Mouse (Mus musculus) G1E (cell line): ENCODE measurements around the gene Cask. TPM values are rescaled to one million over a fixed set of nuclear protein-coding genes. Genes with fewer than 3 reads are reported as not detected.

Experiments used
- ATAC-seq: 2 replicates; pipeline ENCODE4 v1.8.0; 2016; ENCODE audit warnings: mild to moderate bottlenecking; ENCODE audit not compliant: insufficient number of reproducible peaks, poor library complexity, low FRiP score, severe bottlenecking; ENCODE audit errors: extremely low read depth
- DNase-seq: peaks from one replicate; pipeline ENCODE4 v3.0.0; 2012; ENCODE audit warnings: low spot score
- H3K27me3 ChIP-seq: 2 replicates; pipeline ENCODE4 v1.6.1; 2012; ENCODE audit warnings: mild to moderate bottlenecking, low read length, inconsistent platforms; ENCODE audit not compliant: insufficient read depth
- H3K36me3 ChIP-seq: replicated peaks from 2 replicates; pipeline ENCODE3; 2012; ENCODE audit warnings: mild to moderate bottlenecking, inconsistent platforms
- H3K4me1 ChIP-seq: 2 replicates; pipeline ENCODE4 v1.6.1; 2012; ENCODE audit warnings: low read depth, low read length, inconsistent platforms, mixed read lengths; ENCODE audit not compliant: insufficient read depth
- H3K4me3 ChIP-seq: 2 replicates; pipeline ENCODE4 v1.5.1; 2012; ENCODE audit warnings: low read depth, mild to moderate bottlenecking, inconsistent platforms, low read length, moderate library complexity, mixed read lengths
- H3K9me3 ChIP-seq: replicated peaks from 2 replicates; pipeline ENCODE4 v1.6.1; 2012; ENCODE audit warnings: inconsistent platforms
- CTCF ChIP-seq: IDR thresholded peaks from 2 replicates; pipeline ENCODE4 v1.5.1; 2012; ENCODE audit warnings: low read depth, low read length, inconsistent platforms, mixed read lengths
- GATA1 ChIP-seq: IDR thresholded peaks from 2 replicates; pipeline ENCODE4 v1.6.1; 2012; ENCODE audit warnings: borderline replicate concordance, low read length, inconsistent platforms, mixed read lengths
- GATA2 ChIP-seq: IDR thresholded peaks from 2 replicates; pipeline ENCODE4 v1.6.1; 2012; ENCODE audit warnings: low read depth, low read length, inconsistent platforms, borderline replicate concordance
- POLR2AphosphoS5 ChIP-seq: IDR thresholded peaks from 2 replicates; pipeline ENCODE4 v1.6.1; 2012; ENCODE audit warnings: low read depth, low read length, inconsistent platforms; ENCODE audit not compliant: insufficient replicate concordance
- TAL1 ChIP-seq: conservative IDR thresholded peaks from 2 replicates; pipeline ENCODE4 v1.6.1; 2012; ENCODE audit warnings: low read depth, low read length, inconsistent platforms, mixed read lengths
- polyA plus RNA-seq: library from polyadenylated mRNA; stranded (reverse); fragments of >175 nt; gene quantifications from 2 replicates; pipeline ENCODE4 v1.2.3, GENCODE M21; 2012
- total RNA-seq, 2 experiments: library from RNA; stranded (forward) in 1 of 2; stranded (reverse) in 1 of 2; fragments of 200-1000 nt in 1 of 2; fragments of >200 nt in 1 of 2; fragmentation: Nextera tagmentation in 1 of 2; gene quantifications; 2 replicates each; pipeline ENCODE4 v1.2.3; 2014 to 2017

Cask gene
- total and polyA plus RNA-seq, 3 experiments = 0.05 TPM; not detected in 2

DNA sequence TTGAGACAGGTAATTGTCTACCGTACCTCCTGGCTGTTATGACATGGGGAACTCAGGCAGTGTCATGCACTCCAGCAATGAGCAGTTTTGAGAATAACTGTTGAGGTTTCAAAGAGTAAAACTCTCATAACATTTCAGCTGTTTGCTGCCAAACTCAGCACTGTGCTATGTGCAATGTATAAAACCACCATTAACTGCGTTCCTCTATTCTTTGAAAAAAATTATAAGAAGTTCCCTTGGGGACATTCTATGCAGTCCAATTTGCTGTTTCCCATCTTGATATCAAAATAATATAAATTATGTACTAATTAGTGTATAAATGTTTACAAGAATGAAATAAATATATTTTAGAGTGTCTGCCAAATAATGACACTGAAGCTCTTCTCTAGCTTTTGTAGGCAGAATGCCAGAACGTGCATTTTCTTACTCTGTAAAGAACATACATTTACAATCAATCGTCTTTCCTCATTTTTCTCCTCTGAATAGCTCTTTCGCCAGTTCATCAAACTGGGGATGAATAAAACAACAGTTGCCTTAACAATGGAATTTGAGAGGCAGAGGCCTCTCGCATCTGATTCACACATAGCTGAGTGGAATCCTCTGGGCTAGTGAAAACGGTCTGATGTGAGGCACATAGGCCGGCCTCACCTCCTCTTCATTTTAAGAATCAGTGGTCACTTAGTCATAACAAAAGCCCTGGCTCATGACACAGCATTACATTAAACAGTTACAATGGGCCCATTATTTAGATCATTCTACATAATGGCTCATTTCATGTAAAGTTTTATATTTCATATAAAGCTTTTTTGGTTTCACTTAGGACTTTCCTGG, 125.4 kb downstream of the Cask start:
- no peak for ATAC-seq
- H3K27me3 ChIP-seq = no peaks in the 10 kb centered on the region
- TF ChIP-seq TAL1 (no peak), GATA2 (no peak), GATA1 (no peak), CTCF (no peak), POLR2AphosphoS5 (no peak)
- no peak overlapping the region for H3K4me3 ChIP-seq
- H3K36me3 ChIP-seq = no peaks in the 10 kb centered on the region
- H3K4me1 ChIP-seq = no peaks in the 10 kb centered on the region
- no peak for DNase-seq
- H3K9me3 ChIP-seq = no peaks in the 10 kb centered on the region

DNA sequence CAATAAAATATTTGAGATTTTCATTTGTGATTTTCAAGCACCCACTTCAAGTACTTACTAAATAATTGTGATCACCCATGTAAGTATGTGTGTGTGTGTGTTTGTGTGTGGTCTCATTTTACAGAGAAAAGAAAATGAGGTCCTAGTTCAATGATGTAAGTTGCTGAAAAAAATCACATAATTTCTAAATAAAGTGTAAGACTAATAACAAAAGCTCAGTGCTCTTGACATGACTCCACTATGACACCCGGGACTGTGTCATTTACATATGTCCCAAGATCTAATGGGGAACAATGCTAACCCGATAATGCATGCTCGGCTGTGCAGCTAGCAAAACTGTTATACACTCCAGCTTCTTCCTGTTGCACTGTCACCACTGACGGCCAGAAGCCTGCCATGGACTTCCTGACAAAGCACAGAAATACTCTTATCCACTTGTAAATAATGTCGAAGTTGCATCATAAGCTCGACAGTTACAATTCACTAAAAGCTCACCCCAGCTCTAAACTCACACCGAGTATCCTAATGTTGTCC, 130.8 kb downstream of the Cask start:
- no peaks in the 10 kb centered on the region for H3K9me3 ChIP-seq
- no peak for DNase-seq
- no peaks in the 10 kb centered on the region for H3K36me3 ChIP-seq
- peaks cover 3% of the 10 kb centered on the region; the same call in 1 of the 2 replicates for H3K27me3 ChIP-seq
- ATAC-seq = no peak
- TF ChIP-seq GATA1 (no peak), GATA2 (no peak), TAL1 (no peak), CTCF (no peak), POLR2AphosphoS5 (no peak)
- H3K4me3 ChIP-seq = no peak overlapping the region
- H3K4me1 ChIP-seq = no peaks in the 10 kb centered on the region

DNA sequence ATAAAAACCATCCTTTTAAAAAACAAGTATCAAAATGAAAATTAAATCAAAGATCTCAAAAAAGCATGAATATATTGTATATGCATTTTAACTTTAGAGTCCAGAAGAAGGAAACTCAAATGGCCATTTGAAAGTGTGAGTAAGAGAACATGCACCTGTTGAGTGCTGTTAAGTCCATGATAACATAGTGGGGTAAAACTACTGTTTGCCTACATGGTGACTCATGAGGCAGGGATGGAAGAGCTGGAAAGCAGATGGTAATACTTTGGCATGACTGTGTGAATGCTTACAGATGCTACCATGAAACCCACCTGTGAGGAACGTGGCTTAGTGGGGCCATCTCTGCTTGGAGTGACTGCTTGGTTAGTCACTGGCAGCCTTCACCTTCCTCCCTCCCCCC, 132.9 kb downstream of the Cask start:
- Histone ChIP-seq H3K9me3 (no peaks in the 10 kb centered on the region), H3K27me3 (peaks cover 3% of the 10 kb centered on the region; the same call in 1 of the 2 replicates), H3K36me3 (no peaks in the 10 kb centered on the region), H3K4me3 (no peak overlapping the region), H3K4me1 (no peaks in the 10 kb centered on the region)
- TF ChIP-seq CTCF (no peak), POLR2AphosphoS5 (no peak), GATA1 (no peak)
- ATAC-seq (no peak), DNase-seq (no peak)

DNA sequence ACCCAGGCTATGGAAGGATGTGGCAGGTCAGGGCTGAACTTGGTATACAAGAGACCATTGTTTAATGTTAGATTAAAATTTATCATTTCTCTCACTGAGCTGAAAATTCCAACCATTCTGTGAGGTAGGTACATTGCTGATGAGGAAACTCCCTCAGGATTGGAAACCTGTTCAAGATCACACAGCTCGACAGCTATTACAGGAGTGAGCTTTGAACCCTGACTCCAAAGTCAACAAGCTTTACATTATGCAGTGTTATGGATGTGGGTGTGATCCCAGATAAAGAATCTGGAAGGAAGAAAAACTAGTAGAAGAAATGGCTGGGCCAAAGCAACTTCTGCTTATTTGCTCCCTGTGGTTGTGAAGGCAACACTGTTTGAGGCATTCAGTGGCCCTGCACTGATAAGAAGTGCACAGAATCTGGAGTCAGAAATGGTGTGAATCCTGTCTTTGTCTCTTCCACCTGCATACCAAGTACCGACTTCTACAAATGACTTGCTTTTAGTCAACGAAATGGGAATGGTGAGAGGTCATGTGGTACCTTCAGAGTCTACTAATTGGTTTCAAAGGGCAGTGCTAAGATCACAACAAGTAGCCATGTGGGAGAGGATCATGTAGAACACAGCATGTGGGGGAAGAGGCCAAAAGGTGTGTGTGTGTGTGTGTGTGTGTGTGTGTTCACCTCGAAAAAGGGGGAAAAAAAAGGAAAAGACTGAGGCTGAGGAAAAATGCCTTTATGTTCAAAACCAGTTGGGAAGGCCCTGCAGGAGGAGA, 134.2 kb downstream of the Cask start:
- DNase-seq (no peak), ATAC-seq (no peak)
- H3K4me3 ChIP-seq = no peak overlapping the region
- no peaks in the 10 kb centered on the region for H3K9me3 ChIP-seq
- H3K4me1 ChIP-seq = no peaks in the 10 kb centered on the region
- TF ChIP-seq GATA2 (no peak), POLR2AphosphoS5 (no peak), GATA1 (no peak), CTCF (no peak), TAL1 (no peak)
- H3K36me3 ChIP-seq = no peaks in the 10 kb centered on the region
- peaks cover 3% of the 10 kb centered on the region; the same call in 1 of the 2 replicates for H3K27me3 ChIP-seq

DNA sequence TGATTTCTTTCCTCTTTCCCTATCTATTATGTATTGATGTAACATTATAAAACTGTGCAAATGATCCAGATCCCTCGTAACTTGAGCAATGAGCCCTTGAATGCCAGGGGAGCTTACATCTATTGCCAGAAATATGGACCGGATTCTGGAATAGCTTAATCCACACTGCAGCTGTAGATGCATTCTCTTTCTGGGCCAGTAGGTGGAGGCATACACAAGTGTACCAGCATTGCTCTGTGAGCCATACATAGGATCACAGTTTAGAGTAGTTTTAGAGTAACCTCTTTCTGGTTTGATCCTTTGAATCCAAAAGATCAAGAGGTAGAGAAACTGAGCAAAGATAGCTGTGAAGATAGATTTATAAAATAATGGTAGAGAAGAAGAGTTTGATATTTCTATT, 141.0 kb downstream of the Cask start:
- no peak for DNase-seq
- ATAC-seq = no peak
- Histone ChIP-seq H3K9me3 (no peaks in the 10 kb centered on the region), H3K36me3 (no peaks in the 10 kb centered on the region), H3K4me1 (no peaks in the 10 kb centered on the region), H3K27me3 (no peaks in the 10 kb centered on the region), H3K4me3 (no peak overlapping the region)
- TF ChIP-seq GATA1 (no peak), CTCF (peak; percentile 61)

DNA sequence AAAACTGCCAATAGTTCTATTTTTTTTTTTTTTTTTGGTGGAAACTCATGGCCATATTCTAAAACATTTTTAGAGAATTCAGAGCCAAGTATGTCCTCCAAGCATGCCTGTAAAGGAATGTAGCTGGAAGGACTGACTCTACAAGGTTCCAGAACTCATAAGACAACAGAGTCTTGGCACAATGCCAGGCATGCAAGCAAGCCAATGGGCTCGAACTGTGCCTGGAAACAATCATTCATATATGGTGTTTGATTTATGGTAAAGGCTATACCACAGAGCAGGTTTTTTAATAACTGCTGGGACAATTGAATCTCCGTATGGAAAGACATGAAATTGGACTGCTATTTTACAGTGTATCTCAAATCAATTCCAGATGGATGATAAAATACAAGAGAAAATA, 146.1 kb downstream of the Cask start:
- TF ChIP-seq TAL1 (no peak), POLR2AphosphoS5 (no peak), CTCF (no peak), GATA2 (no peak), GATA1 (no peak)
- no peaks in the 10 kb centered on the region for H3K4me1 ChIP-seq
- no peak for ATAC-seq
- DNase-seq = no peak
- no peaks in the 10 kb centered on the region for H3K9me3 ChIP-seq
- H3K36me3 ChIP-seq = no peaks in the 10 kb centered on the region
- H3K27me3 ChIP-seq = no peaks in the 10 kb centered on the region
- H3K4me3 ChIP-seq = no peak overlapping the region

DNA sequence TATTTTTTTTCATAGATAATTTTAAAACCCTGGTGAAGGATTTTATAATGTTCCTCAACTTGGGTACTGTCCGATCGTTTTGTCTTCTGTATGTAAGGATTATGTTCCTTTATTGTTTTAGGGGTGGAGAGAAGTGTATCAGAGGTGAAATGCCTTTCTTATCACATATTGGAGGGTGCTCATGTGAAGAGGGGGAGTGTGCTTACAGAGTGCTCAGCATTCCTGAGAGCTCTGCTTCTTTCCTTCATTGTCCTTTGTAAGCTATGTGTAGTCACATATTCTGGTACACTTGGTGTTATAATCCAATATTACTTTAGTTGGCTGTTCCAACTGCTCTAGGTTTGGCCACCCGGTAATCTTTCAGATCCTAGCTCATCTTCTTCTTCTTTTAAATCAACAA, 150.5 kb downstream of the Cask start:
- DNase-seq (no peak), ATAC-seq (no peak)
- Histone ChIP-seq H3K36me3 (no peaks in the 10 kb centered on the region), H3K27me3 (no peaks in the 10 kb centered on the region), H3K4me3 (no peak overlapping the region), H3K9me3 (no peaks in the 10 kb centered on the region), H3K4me1 (no peaks in the 10 kb centered on the region)
- TF ChIP-seq CTCF = no peak
- TF ChIP-seq GATA2 = no peak
